Mouse (Mus musculus) CD4-positive, CD25-positive, alpha-beta regulatory T cell, adult 2 months (primary cell): Measurements from ENCODE around the gene Zmpste24.
A peak's percentile ranks its signal among the peaks of the same experiment; 100 is the strongest.
"Not testable (repeated sequence)": the region's sequence is repeated elsewhere in the genome, so short reads cannot be mapped to it uniquely, and the experiment has no call there.

Experiments used
- DNase-seq: peaks from one replicate; pipeline ENCODE4 v3.0.0-alpha.2; 2012; ENCODE audit warnings: low read depth, low spot score

Zmpste24 gene

DNA sequence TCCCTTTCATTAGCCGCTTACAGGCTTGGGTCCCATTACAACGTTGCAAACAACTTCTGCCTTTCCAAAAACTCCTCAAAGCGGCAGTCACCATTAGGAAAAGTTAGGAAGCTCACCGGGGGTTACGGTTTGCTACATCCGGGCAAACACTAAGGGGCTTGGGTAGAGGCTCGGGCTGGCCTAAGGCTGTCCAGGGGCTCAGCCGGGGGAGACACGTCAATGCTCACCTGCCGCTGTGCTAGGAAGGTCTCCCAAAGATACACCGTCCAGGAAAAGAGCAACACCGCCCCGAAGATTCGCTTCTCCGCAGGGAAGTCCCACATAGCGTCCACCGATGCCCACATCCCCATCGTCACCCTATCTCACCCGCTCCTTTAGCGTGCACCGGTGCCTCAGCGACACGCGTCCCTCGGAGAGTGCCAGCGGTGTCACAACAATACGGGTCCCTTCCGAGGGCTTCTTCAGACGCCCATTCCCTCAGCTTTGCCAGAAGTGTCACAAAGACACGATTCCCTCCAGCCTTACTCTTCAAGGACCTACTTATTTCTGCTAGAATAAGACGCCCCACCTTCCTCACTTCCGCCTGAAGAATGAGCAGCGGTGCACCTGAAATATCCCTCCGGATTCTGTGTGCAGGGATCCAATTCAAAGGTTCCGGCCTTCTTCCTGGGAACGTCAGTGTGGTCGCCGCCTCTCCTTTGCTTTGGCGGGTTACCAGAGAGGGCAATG is at the start of gene Zmpste24:
TSS of gene Zmpste24 (minus strand) at position 592 of the 729 bp plus-strand sequence.
- DNase-seq = peak; percentile 89

DNA sequence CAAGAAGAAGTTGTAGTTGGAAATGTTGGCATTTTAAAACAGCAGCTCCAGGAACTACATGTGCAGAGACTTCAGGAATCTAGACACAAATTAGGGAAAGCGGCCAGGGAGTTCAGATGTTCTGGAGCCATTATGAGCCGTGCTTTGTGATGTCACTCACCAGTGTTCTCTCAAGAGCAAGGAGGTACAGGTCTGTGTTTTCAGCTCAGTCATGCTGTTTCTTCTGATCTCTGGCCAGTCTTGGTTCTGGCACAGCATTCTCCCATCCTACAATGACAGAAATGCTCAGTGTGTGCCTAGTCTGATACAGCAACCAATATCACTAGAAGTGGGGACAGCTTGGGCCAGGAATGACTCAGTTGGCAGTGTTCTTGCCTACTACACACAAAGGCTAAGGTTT is 11.1 kb upstream of the Zmpste24 start, which contains the start of gene Tmco2:
TSS of gene Tmco2 (minus strand) at position 101 of the 400 bp plus-strand sequence.
- DNase-seq = no peak

DNA sequence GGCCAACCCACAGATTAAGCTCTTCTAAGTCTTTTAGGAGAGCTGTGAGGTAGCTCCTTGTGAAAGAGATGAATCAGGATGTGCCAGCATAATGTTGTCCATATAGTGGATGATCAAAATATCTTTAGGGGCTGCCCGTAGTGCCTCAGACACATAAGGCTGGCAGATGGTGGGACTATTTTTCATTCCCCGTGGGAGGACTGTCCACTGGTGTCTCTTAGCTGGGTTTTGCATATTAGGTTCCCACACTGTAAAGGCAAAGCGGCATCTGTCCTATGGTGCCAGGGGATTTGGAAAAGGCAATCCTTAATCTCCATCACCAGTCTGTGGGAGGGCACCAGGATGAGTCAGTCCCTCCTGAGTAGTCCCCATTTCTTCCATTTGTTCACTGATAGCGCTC is 5.3 kb upstream of the Zmpste24 start:
- DNase-seq = no peak

DNA sequence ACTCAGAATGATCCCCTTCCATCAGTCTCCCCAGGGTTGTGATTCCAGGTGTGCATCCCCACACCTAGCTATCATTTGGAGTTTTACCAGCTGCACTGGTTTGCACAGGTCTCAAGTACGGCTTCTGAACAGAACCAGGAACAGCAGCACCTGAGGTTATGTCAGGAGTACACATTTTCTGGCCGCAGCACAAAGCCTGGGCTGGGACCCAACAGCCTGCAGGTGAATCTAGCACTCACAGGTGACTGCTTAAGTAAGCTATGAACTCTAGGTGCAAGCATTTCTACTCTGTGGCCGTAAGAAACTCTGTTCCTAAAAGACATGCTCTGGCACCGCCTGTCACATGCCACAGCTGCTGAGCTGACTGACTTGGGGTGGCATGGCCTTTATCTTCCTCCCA is 7.8 kb downstream of the Zmpste24 start:
- DNase-seq = no peak

DNA sequence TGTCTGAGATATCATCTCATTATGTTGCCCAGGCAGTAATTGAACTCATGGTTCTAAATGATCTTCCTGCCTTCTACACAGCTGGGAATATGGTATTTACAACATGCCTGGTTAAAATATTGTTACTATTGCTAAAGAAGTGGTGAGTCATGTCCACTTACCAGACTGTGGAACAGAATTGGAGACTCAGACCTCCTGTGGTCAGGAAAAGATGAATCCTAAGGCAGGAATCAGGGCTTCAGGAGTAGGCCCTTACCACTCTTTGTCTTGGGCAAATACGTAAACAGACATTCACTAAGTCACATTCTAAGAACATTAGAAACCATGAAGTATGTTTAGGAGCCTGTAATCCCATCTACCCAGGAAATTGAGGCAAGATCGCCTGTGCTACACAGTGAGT is 9.3 kb downstream of the Zmpste24 start:
- no peak for DNase-seq

DNA sequence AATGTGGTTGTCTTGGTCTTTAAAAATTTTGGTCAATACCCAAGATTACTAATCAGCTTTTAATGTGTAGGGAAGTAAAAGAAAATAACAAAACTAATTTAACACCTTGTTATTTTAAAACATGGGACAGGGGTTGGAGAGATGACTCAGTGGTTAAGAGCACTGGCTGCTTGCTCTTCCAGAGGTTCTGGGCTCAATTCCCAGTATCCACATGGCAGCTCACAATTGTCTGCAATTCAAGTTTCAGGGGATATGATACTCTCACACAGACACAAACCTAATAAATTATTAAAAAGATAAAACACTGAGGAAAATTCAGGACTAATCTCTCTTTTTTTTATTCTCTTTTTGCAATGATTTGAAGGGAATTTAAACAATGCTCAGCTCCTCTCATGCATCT is 13.5 kb downstream of the Zmpste24 start:
- DNase-seq = no peak

DNA sequence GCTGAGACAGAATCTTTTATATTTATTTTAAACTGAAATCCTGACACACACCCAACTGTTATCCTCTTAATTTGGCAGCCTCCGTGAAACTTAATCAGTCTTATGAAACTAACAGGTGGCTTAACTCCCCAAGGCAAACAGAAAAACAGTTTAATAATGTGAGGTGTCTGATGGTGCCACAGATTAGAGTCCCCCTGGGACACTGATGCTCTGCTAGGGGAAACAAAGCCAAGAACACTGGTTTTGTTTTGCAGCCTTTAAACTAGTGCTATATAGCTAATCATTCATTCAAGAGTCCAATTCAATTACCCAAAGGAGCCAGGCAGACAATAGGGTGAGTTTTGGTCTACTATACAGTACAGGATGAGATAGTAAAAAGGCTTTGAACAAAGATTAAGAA is 17.6 kb downstream of the Zmpste24 start:
- DNase-seq = no peak

DNA sequence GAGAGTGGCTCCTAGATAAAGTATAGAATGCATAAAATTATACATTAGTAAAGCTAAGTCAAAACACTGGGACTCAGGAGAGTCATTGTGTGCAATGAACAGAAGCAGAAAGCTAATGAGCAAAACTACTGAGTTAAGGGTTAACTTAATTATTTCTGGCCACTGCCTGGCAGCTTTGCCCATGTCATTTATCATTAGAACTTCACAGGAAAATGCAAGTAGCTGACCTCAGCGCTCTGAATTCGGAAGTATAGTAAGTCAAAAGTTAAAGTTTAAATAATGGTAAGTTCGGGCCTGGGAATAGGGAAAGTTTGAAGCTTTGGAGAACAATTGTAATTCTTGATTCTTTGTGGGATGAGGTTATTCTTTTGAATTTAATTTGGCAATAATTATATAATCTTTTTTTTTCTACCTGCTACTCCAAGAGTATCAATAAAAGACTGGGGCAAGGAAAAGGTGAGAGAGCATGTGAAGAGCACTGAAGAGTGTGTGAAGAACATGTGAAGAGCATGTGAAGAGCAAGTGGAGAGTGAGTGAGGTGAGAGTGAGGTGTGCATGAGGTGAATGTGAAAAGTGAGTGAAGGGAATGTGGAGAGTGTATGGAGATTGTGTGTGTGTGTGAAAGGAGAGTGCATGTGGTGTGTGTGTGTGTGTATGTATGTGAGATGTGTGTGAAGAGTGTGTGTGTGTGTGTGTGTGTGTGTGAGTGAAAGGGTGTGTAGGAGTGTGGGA is 20.0 kb downstream of the Zmpste24 start:
- no peak for DNase-seq

DNA sequence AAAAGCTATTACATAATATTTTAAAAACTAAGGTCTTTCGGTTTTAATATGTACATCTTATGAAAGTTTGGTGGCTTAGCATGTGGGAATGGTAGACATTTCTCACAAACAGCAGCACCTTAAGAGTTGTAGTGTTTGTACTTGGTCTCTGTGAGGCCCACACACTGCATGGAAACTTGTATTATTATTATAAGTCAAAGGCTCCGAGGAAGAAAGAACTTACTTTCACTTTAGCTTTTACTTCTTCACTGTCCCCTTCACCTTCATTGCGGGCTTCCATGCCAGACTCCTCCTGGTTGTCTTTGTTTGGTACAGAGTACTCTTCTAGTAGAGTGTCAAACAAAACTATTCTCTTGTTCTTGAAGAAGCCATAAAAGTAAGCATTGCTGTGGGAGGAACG is 23.8 kb downstream of the Zmpste24 start:
- DNase-seq = no peak

DNA sequence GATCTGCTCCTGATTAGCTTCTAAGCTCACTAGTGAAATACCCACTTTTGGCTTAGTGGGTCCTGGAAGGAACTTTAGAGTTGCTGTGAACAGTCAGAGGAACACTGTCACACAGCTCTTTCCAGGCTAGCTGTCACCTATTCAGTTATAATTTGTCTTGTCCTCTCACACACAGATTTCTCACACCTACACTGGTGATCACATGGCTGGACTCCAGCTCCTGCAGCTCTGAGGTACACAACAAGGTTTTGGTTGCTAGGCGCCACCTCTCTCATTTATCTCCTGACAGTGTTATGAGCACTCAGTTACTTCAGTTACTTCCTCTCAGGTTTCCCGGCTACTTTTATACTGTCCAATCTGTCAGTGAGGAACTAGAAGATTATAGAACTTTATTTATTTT is 32.7 kb downstream of the Zmpste24 start:
- DNase-seq = no peak

DNA sequence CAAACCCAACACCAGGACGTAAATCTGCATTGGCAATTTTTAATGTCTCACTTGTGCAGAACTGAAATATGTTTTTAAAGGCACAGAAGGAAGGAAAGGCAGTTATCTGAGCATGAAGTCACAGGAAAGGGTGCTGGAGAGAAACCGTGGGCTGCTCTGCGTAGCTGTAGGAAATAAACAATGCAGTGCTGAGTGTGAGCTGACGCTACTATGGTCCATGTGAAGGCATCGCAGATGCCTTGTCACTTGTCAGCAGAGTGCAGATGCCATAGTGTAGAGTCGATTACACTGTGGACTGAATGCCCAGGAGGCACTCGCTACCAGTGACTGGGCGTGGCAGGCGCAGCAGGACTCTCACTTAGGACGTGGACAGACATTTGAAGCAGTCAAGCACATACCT is 38.8 kb downstream of the Zmpste24 start:
- DNase-seq = not testable (repeated sequence)

DNA sequence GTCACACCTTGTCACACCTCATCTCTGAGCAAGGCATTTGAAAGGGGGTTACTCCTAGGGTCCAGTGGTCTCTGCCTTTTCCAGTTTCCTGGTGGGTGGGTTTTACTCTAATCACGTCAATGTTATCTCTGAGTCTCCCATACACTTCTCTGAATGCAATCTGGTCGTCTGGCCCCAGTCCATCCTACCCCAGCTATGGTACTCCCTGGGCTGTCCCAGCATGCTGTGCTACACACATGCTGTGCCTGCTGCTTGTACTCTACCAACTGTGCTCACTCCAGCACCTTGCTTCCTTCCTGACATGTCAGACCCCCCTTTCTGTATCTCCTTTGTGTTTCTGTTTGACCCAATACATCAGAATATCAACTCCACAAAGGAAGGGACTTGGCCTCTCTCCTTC is 41.0 kb downstream of the Zmpste24 start:
- DNase-seq = no peak

DNA sequence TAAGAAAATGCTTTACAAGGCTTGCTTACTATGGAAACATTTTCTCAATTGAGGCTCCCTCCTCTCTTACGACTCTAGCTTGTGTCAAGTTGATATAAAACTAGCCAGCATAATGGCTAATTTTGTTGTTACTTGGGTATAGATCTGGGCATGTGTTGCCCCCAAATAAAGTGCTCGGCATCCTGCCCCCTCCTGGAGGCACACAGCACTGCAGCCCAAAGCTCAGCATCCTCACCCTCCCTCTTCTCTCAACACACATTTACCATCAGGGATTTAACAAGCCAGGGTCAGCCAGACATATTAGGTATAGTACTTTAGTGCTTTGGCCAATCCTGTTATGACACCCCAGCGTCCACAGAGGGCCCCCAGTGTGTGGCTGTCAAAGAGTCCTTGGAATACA is 41.7 kb downstream of the Zmpste24 start:
- DNase-seq = peak; percentile 51

DNA sequence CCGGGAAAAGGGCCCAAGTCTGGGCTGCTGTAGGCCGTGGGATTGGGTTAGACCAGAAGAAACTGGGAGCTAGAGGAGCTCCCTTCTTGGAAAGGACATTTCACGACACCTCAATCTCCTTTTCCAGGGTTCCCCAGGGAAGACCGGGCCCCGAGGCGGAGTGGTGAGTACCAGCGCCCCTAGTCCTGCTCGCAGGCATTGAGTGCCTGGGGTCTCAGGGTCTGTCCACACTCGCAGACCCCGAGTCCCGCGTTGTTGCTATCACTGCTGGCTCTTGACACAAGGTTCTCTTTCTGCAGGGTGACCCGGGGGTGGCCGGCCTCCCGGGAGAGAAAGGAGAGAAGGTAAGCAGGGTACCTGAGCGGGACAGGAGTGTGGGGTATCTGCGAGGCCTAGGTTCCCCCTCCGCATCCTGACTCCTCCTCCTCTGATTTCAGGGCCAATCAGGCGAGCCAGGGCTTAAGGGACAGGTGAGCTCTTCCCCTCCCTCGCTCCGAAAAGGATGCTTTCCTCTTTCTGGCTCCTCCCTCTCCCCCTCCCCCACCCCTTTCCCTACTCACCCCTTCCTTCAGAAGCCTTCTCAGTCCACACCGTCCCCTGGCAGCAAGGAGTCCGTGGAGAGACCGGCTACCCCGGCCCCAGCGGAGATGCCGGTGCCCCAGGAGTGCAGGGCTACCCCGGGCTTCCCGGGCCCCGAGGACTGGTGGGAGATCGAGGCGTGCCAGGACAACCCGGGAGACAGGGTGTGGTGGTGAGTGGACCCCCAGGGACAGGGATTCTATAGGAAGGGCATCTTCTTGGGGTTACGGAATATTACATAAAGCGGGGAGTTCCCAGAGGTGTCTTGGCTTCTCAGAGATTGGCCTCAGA is 45.4 kb downstream of the Zmpste24 start:
- no peak for DNase-seq

DNA sequence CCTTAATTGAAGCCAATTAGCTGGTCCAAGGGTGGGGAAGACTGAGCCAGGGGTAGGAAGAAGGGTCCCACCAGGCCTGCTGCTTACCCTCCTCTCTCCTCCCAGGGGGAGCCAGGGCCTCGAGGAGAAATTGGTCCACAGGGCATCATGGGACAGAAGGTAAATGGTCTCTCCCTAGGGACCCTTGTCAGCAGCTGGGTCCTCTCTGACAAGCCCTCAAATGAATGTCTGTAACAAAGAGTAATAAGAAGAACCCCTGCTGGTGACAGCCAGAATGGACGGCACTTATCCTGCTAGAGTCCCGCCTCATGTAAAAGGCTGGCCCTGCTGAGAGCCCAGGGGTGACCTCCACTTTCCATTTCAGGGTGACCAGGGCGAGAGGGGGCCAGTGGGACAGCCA is 46.2 kb downstream of the Zmpste24 start:
- DNase-seq = no peak

DNA sequence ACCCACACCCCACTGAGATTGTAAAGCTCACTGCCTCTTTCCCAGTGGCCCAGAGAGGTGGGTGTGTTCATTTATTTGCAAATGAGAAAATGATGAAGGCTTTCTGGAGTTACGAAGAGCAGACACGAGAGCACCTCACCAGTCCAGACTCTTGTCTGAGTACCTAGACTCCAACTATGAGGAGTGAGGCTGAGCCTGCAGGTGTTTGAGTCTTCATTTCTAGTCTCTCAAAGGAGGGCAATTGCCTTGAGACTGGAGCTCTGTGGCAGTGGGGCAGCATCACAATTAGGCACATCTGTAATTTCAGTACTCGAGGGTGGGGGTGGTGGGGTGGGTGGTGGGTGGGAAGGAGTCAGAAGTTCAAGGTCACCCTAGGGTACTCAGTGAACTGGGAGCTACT is 55.1 kb downstream of the Zmpste24 start:
- DNase-seq = no peak

DNA sequence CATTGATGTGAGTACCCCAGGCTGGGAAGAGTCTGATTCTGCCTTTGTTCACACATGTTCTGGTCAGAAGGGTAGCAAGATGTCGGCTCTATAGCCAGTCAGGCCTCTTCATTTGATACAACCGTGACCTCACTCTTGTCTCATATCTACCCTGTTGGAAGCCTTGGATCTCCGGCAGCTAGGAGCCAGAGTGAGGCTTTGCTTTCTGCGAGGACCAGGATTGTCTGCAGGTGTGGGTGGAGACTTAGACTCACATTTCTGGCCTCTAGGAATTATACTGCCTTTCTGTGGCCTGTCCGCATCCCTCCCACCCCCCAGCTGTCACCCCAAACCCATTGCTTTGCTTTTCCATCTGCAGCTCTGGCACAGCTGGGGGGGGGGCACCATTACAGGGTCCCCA is 55.6 kb downstream of the Zmpste24 start:
- no peak for DNase-seq

DNA sequence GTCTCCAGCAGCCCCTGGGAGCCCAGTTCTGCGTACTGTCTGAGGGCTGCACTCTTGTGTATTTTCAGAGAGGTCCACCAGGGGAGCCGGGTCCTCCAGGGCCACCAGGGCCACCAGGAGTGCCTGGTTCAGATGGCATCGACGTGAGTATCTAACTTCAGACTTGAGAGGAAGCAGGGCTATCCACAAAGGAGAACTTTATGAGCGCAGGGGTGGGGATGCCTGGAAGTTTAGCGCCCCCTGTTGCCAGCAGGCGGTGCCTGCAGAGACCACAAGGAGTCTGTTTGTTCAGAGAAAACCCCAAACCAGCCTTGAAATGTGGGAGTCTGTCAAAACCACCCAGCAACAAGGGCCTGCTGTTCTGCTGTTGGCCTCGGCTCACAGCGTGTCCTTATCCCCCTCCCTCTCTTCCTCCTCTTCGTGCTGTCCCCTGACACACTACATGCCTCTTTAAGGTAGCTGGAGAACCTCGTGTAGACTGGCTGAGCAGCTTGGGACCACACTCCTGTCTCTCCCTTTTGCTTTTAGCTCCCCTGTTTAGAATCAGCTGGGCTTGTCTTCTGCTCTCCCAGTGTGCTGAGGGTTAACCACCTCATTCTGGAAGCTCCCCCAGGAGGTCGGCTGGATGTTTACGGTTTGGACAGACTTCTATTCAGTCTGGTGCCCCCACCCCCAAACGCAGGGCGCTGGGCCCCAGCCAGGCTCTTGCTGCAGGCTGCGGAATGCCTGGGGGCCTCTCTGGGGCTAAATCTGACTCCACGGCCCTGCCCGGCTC is 57.0 kb downstream of the Zmpste24 start:
- DNase-seq = peak; percentile 78

DNA sequence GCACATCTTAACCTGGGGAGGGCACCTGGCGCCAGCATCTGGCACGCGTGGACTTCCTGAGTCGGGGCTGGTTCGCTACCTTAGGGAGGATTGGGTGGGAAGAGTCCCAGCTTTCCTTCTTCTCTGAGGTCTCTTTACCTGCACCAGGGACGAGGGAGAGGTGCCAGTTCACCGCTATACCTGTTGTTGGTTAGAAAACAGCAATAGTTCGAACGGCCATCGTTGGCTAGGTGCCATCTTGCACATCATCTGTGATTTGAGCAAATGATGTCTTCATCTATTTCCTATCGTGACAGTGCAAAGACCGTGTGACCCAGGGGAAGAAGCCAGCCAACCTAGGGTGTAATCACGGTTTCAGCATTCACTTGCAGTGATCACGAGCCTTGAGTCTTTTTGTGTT is 57.7 kb downstream of the Zmpste24 start:
- peak; percentile 11 for DNase-seq

DNA sequence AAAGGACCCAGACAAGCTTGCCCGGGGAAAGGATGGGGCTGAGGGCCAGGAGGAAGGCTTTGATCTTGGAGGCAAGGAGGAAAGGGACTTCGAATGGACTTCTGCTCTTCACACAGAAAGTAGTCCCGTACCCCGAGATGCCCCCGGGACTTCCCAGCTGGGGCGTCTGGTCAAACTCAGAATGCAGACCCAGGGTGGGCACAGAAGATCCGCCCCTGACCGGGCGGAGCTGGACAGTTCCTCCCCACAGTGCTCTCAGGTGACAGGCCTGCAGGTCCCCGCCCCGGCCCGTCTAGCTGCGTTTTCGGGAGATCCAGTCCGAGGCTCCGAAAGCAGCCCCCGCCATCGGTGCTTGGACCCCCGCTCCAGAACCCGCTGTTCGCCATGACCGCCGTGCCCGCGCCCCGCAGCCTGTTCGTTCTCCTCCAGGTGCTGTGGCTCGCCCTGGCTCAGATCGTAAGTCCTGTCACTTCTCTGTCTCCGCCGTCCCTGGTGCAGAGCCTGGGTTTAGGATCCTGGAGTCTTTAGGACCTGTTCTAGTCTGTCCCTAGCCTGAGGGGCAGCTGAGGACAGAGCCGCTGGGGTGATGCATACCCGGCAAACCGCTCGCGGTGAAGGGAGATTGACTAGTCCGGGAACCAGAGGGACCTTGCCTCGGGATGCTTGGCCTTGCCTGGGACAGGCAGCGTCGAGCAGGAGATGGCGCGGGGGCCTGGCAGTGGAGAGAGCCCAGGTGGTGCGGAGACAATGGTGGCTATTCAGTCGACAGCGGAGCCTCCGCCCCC is 58.5 kb downstream of the Zmpste24 start, which contains the start of gene Col9a2:
TSS of gene Col9a2 (plus strand) at position 55 of the 785 bp plus-strand sequence.
- DNase-seq = peak; percentile 15

DNA sequence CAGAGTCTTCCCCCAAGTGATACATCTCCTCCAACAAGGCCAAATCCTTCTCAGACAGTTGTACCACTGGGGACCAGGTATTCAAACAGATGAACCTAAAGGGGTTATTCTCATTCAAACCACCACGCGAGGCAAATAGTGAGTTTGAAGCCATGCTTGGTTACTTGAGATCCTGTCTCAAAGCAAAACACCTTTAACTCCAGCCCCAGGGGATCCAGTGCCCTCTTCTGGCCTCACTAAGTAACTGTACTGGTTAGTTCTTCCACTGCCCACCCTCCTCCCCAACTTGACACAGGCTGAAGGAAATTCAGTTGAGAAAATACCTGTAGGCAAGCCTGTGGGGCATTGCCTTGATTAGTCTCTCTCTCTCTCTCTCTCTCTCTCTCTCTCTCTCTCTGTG is 65.0 kb downstream of the Zmpste24 start:
- DNase-seq = peak; percentile 45
